Mouse (Mus musculus): Measurements from ENCODE around the gene Rimbp2.

DNA sequence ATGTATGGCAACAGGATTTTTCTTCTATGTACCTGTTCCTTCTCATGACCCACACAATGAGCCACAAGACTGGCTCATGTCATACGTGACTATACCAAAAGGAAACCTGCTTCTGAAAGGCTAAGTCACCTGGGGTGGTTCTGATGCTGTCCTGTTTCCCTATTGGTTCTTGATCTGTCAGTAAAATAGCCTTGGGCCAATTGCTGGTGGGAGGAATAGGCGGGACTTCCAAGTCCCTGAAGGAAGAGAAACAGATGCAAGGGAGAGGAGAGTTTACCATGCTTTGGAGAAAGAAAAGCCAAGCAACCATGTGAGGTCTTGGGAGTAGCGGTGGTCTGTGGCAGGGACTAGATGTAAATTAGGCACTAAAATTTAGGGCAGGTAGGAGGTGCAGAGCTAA is 81.6 kb downstream of the Rimbp2 start:
- no peak for TF ChIP-seq CTCF (IDR thresholded peaks at IDR 0.05; ENCODE audit: insufficient read depth, low read length)
- TF ChIP-seq POLR2A (IDR thresholded peaks at IDR 0.05; ENCODE audit: borderline replicate concordance, extremely low read depth, low read depth, low read length) = no peak

Data from lung, adult 2 months (tissue).